Mouse (Mus musculus) limb, embryonic 14.5 days (tissue): ENCODE results near the gene Olfr1368. TPM values are rescaled to one million over a fixed set of nuclear protein-coding genes. Genes with fewer than 3 reads are reported as not detected.

Source experiments
- ATAC-seq: fragments of 200-750 bp; cut with Nextera tagmentation; 2 replicates; pipeline ENCODE4 v1.8.0; 2017; ENCODE audit warnings: low read depth, moderate number of reproducible peaks, moderate TSS enrichment; ENCODE audit not compliant: low FRiP score
- DNase-seq: peaks from one replicate; pipeline ENCODE4 v3.0.0-alpha.2; 2015; ENCODE audit warnings: low spot score
- H3K27ac ChIP-seq: fragments of 300-500 bp; sonication (generic); replicated peaks from 2 replicates; pipeline ENCODE4 v1.5.1; 2014; ENCODE audit warnings: low read depth, mild to moderate bottlenecking, low read length, moderate library complexity, mixed read lengths
- H3K27me3 ChIP-seq: fragments of 300-500 bp; sonication (generic); 2 replicates; pipeline ENCODE4 v1.6.1; 2014; ENCODE audit warnings: low read length, mixed read lengths; ENCODE audit not compliant: control insufficient read depth, insufficient read depth
- H3K36me3 ChIP-seq: fragments of 300-500 bp; sonication (generic); 2 replicates; pipeline ENCODE4 v1.6.1; 2014; ENCODE audit warnings: mild to moderate bottlenecking, low read length, moderate library complexity, mixed read lengths; ENCODE audit not compliant: control insufficient read depth, insufficient read depth
- H3K4me1 ChIP-seq: fragments of 300-500 bp; sonication (generic); 2 replicates; pipeline ENCODE4 v1.6.1; 2014; ENCODE audit warnings: antibody characterized with exemption, low read length, mixed read lengths; ENCODE audit not compliant: control insufficient read depth, insufficient read depth
- H3K4me2 ChIP-seq: fragments of 300-500 bp; sonication (generic); replicated peaks from 2 replicates; pipeline ENCODE4 v1.6.1; 2014; ENCODE audit warnings: low read depth, mild to moderate bottlenecking, low read length, moderate library complexity; ENCODE audit not compliant: severe bottlenecking
- H3K4me3 ChIP-seq: fragments of 300-500 bp; sonication (generic); replicated peaks from 2 replicates; pipeline ENCODE4 v1.5.1; 2014; ENCODE audit warnings: low read length
- H3K9ac ChIP-seq: fragments of 300-500 bp; sonication (generic); 2 replicates; pipeline ENCODE4 v1.6.1; 2014; ENCODE audit warnings: mild to moderate bottlenecking, low read depth, low read length, moderate library complexity; ENCODE audit not compliant: severe bottlenecking
- H3K9me3 ChIP-seq: fragments of 300-500 bp; sonication (generic); 2 replicates; pipeline ENCODE4 v1.6.1; 2016; ENCODE audit warnings: low read length; ENCODE audit not compliant: control insufficient read depth
- POLR2A ChIP-seq: fragments of 200-500 bp; IDR thresholded peaks from 2 replicates; pipeline ENCODE4 v1.8.0; 2012; ENCODE audit warnings: inconsistent platforms, mild to moderate bottlenecking, moderate library complexity, borderline replicate concordance; ENCODE audit not compliant: insufficient read depth, insufficient read length; ENCODE audit errors: extremely low read depth
- WGBS: fragments of 180-500 bp; shearing (Covaris S2); extraction: QIAGEN DNeasy Blood & Tissue Kit; methylation state at CpG from one replicate; pipeline ENCODE4 v1.1.7; 2014; 5-methylcytosine and 5-hydroxymethylcytosine counted together
- polyA plus RNA-seq, 2 experiments: library from polyadenylated mRNA; depleted of rRNA in 1 of 2; stranded (reverse) in 1 of 2; unstranded in 1 of 2; fragments of >200 nt; fragmentation: Nextera tagmentation in 1 of 2; extraction: Ambion mirVana in 1 of 2; gene quantifications; 2 replicates each; pipeline versions ENCODE4 v1.2.1 to v1.2.3; 2012 to 2014

Gene Olfr1368
- polyA plus RNA-seq, 2 experiments = not detected

- Histone ChIP-seq H3K4me3 (peak overlapping the region; percentile 54), H3K36me3 (no peaks in the 10 kb centered on the region), H3K4me1 (peaks cover 6% of the 10 kb centered on the region; the same call in 1 of the 2 replicates), H3K27me3 (no peaks in the 10 kb centered on the region), H3K9ac (no peak overlapping the region), H3K27ac (no peak overlapping the region), H3K4me2 (peak overlapping the region; percentile 80), H3K9me3 (no peaks in the 10 kb centered on the region)
- no peak for ATAC-seq
- DNase-seq = no peak
- WGBS = 39% methylated on average over 17 of the region's 17 CpGs
- no peak for TF ChIP-seq POLR2A
These were observed 24.9 kb upstream of the Olfr1368 start for GRCm38 (mm10) chr13:21170431-21171155.

GRCm38 (mm10) chr13:21169657-21170430, 24.2 kb upstream of the Olfr1368 start:
- Histone ChIP-seq H3K4me2 (peak overlapping the region; percentile 80), H3K27me3 (no peaks in the 10 kb centered on the region), H3K4me3 (peak overlapping the region; percentile 46), H3K9ac (peak overlapping the region; percentile 26; the same call in 1 of the 2 replicates), H3K27ac (no peak overlapping the region), H3K4me1 (peaks cover 6% of the 10 kb centered on the region; the same call in 1 of the 2 replicates), H3K36me3 (no peaks in the 10 kb centered on the region), H3K9me3 (no peaks in the 10 kb centered on the region)
- TF ChIP-seq POLR2A = no peak
- WGBS = under 1% methylated on average over 39 of the region's 39 CpGs
- DNase-seq = peak; percentile 92
- ATAC-seq = peak; percentile 77

- Histone ChIP-seq H3K27ac (no peak overlapping the region), H3K4me3 (peak overlapping the region; percentile 46), H3K4me2 (peak overlapping the region; percentile 80), H3K4me1 (peaks cover 6% of the 10 kb centered on the region; the same call in 1 of the 2 replicates), H3K9ac (no peak overlapping the region), H3K27me3 (no peaks in the 10 kb centered on the region), H3K36me3 (no peaks in the 10 kb centered on the region), H3K9me3 (no peaks in the 10 kb centered on the region)
- WGBS = 2% methylated on average over 14 of the region's 14 CpGs
- no peak for DNase-seq
- no peak for TF ChIP-seq POLR2A
- no peak for ATAC-seq
These were observed 23.5 kb upstream of the Olfr1368 start for GRCm38 (mm10) chr13:21169121-21169656.

- peaks cover 6% of the 10 kb centered on the region; the same call in 1 of the 2 replicates for H3K4me1 ChIP-seq
- H3K36me3 ChIP-seq = no peaks in the 10 kb centered on the region
- H3K4me3 ChIP-seq = peak overlapping the region; percentile 46
- H3K27ac ChIP-seq = no peak overlapping the region
- no peaks in the 10 kb centered on the region for H3K9me3 ChIP-seq
- peak overlapping the region; percentile 5 for H3K9ac ChIP-seq
- no peak for TF ChIP-seq POLR2A
- 1% methylated on average over 16 of the region's 16 CpGs for WGBS
- DNase-seq (no peak), ATAC-seq (no peak)
- H3K27me3 ChIP-seq = no peaks in the 10 kb centered on the region
- peak overlapping the region; percentile 80 for H3K4me2 ChIP-seq
These were observed 22.8 kb upstream of the Olfr1368 start for GRCm38 (mm10) chr13:21168371-21169011.

GRCm38 (mm10) chr13:21167910-21168300, 22.2 kb upstream of the Olfr1368 start:
- Histone ChIP-seq H3K27ac (no peak overlapping the region), H3K4me2 (peak overlapping the region; percentile 80), H3K4me1 (peaks cover 6% of the 10 kb centered on the region; the same call in 1 of the 2 replicates), H3K9me3 (no peaks in the 10 kb centered on the region), H3K4me3 (peak overlapping the region; percentile 46), H3K27me3 (no peaks in the 10 kb centered on the region), H3K36me3 (no peaks in the 10 kb centered on the region), H3K9ac (no peak overlapping the region; the same call in 1 of the 2 replicates)
- DNase-seq (peak; percentile 70), ATAC-seq (peak; percentile 49; the same call in 1 of the 2 replicates)
- TF ChIP-seq POLR2A = no peak
- WGBS = under 1% methylated on average over 8 of the region's 8 CpGs
